Mouse (Mus musculus) erythroblast, embryonic 14.5 days (primary cell): Measurements from ENCODE around the gene Mef2b. TPM values are rescaled to one million over a fixed set of nuclear protein-coding genes. Genes with fewer than 3 reads are reported as not detected.
"Not testable (repeated sequence)": the region's sequence is repeated elsewhere in the genome, so short reads cannot be mapped to it uniquely, and the experiment has no call there.

Experiments used
- H3K27me3 ChIP-seq: 2 replicates; pipeline ENCODE4 v1.6.1; 2012; ENCODE audit warnings: inconsistent platforms; ENCODE audit not compliant: control insufficient read depth
- H3K36me3 ChIP-seq: 2 replicates; pipeline ENCODE4 v1.6.1; 2012; ENCODE audit warnings: mild to moderate bottlenecking, inconsistent platforms; ENCODE audit not compliant: control insufficient read depth
- H3K4me1 ChIP-seq: 2 replicates; pipeline ENCODE4 v1.6.1; 2012; ENCODE audit warnings: inconsistent platforms; ENCODE audit not compliant: control insufficient read depth
- H3K4me3 ChIP-seq: replicated peaks from 2 replicates; pipeline ENCODE3; 2012; ENCODE audit warnings: moderate library complexity, mild to moderate bottlenecking, inconsistent platforms
- H3K9me3 ChIP-seq: 2 replicates; pipeline ENCODE4 v1.6.1; 2012; ENCODE audit warnings: low read length, inconsistent platforms, mixed read lengths; ENCODE audit not compliant: control insufficient read depth
- GATA1 ChIP-seq: IDR thresholded peaks from 2 replicates; pipeline ENCODE4 v1.6.1; 2012; ENCODE audit warnings: low read length, inconsistent platforms, mixed read lengths
- TAL1 ChIP-seq: IDR thresholded peaks from 3 replicates; pipeline ENCODE4 v1.6.1; 2012; ENCODE audit warnings: low read length, inconsistent platforms, mixed read lengths
- polyA plus RNA-seq: library from polyadenylated mRNA; stranded (reverse); fragments of >175 nt; gene quantifications from 2 replicates; pipeline ENCODE4 v1.2.3, GENCODE M21; 2012

Mef2b gene
- polyA plus RNA-seq, 1 experiment: 0.29 TPM

GRCm38 (mm10) chr8:70211275-70211674 is 71.8 kb downstream of the Mef2b start:
- Histone ChIP-seq H3K36me3 (peaks cover 33% of the 10 kb centered on the region), H3K9me3 (no peaks in the 10 kb centered on the region), H3K4me3 (peak overlapping the region; percentile 70), H3K27me3 (no peaks in the 10 kb centered on the region), H3K4me1 (peaks cover 78% of the 10 kb centered on the region)
- TF ChIP-seq TAL1 (no peak), GATA1 (no peak)

- H3K27me3 ChIP-seq: no peaks in the 10 kb centered on the region
- H3K9me3 ChIP-seq: no peaks in the 10 kb centered on the region
- peaks cover 30% of the 10 kb centered on the region for H3K36me3 ChIP-seq
- H3K4me3 ChIP-seq: peak overlapping the region; percentile 70
- peaks cover 74% of the 10 kb centered on the region for H3K4me1 ChIP-seq
- TF ChIP-seq GATA1: no peak
- TF ChIP-seq TAL1: no peak
Measured at GRCm38 (mm10) chr8:70211726-70212111, 72.2 kb downstream of the Mef2b start.

- Histone ChIP-seq H3K9me3 (no peaks in the 10 kb centered on the region), H3K4me1 (peaks cover 67% of the 10 kb centered on the region), H3K27me3 (no peaks in the 10 kb centered on the region), H3K36me3 (peaks cover 24% of the 10 kb centered on the region), H3K4me3 (peak within 1 kb of the TSS; percentile 70)
- TF ChIP-seq GATA1 (peak; percentile 13; the same call in 1 of the 2 replicates), TAL1 (no peak)
Measured at GRCm38 (mm10) chr8:70212112-70213055, 72.9 kb downstream of the Mef2b start, which contains the start of gene Slc25a42. TSS of gene Slc25a42 (minus strand) at chr8:70212305.

- H3K27me3 ChIP-seq: no peaks in the 10 kb centered on the region
- TF ChIP-seq TAL1: no peak
- H3K4me1 ChIP-seq: peaks cover 50% of the 10 kb centered on the region
- no peaks in the 10 kb centered on the region for H3K9me3 ChIP-seq
- peaks cover 10% of the 10 kb centered on the region for H3K36me3 ChIP-seq
- no peak overlapping the region for H3K4me3 ChIP-seq
Measured at GRCm38 (mm10) chr8:70214411-70214810, 74.9 kb downstream of the Mef2b start.

- no peak for TF ChIP-seq GATA1
- no peak for TF ChIP-seq TAL1
- Histone ChIP-seq H3K9me3 (no peaks in the 10 kb centered on the region), H3K27me3 (no peaks in the 10 kb centered on the region), H3K36me3 (peaks cover 7% of the 10 kb centered on the region), H3K4me3 (no peak overlapping the region), H3K4me1 (peaks cover 44% of the 10 kb centered on the region)
Measured at GRCm38 (mm10) chr8:70215092-70215491, 75.6 kb downstream of the Mef2b start.

GRCm38 (mm10) chr8:70216161-70216560 is 76.7 kb downstream of the Mef2b start:
- not testable (repeated sequence) for H3K9me3 ChIP-seq, H3K27me3 ChIP-seq, H3K4me3 ChIP-seq, H3K36me3 ChIP-seq
- peaks cover 33% of the 10 kb centered on the region for H3K4me1 ChIP-seq

GRCm38 (mm10) chr8:70216566-70216965 is 77.1 kb downstream of the Mef2b start:
- Histone ChIP-seq H3K9me3 (no peaks in the 10 kb centered on the region), H3K27me3 (no peaks in the 10 kb centered on the region), H3K36me3 (peaks cover 12% of the 10 kb centered on the region), H3K4me1 (peaks cover 29% of the 10 kb centered on the region), H3K4me3 (no peak overlapping the region)
- no peak for TF ChIP-seq GATA1

Other genes with a start within 250 kb of the Mef2b start
- gene Tssk6, start 237.5 kb upstream of the Mef2b start, polyA plus RNA-seq: 0.10 and 0.18 TPM in 2 replicates
- gene Ndufa13, start 237.2 kb upstream of the Mef2b start, polyA plus RNA-seq: 18.1 and 19.7 TPM in 2 replicates
- gene Yjefn3, start 237.0 kb upstream of the Mef2b start, polyA plus RNA-seq: 0.17 and 0.58 TPM in 2 replicates
- gene Gatad2a, start 143.3 kb upstream of the Mef2b start, polyA plus RNA-seq: 5.9 and 8.1 TPM in 2 replicates
- gene Mau2, start 97.0 kb upstream of the Mef2b start, polyA plus RNA-seq: 1.5 TPM in 2 replicates
- gene Sugp1, start 96.9 kb upstream of the Mef2b start, polyA plus RNA-seq: 4.0 TPM in 2 replicates
- 0.03 TPM in 1 of 2 replicates, not detected in the other for gene Tm6sf2, start 66.8 kb upstream of the Mef2b start, polyA plus RNA-seq
- not detected in 2 replicates for gene Hapln4, start 56.3 kb upstream of the Mef2b start, polyA plus RNA-seq
- gene Ncan, start 18.8 kb upstream of the Mef2b start, polyA plus RNA-seq: not detected in 2 replicates
- 0.21 and 0.41 TPM in 2 replicates for gene Nr2c2ap, start 8.4 kb upstream of the Mef2b start, polyA plus RNA-seq
- 1.8 and 2.5 TPM in 2 replicates for gene Rfxank, start 557 bp upstream of the Mef2b start, polyA plus RNA-seq
- gene Borcs8, start 212 bp upstream of the Mef2b start, polyA plus RNA-seq: 2.9 and 4.0 TPM in 2 replicates
- gene Tmem161a, start 32.6 kb downstream of the Mef2b start, polyA plus RNA-seq: 9.0 and 11.2 TPM in 2 replicates
- gene Slc25a42, start 72.6 kb downstream of the Mef2b start, polyA plus RNA-seq: 2.6 and 2.9 TPM in 2 replicates
- 1.5 and 2.7 TPM in 2 replicates for gene Sugp2, start 94.5 kb downstream of the Mef2b start, polyA plus RNA-seq
- gene Armc6, start 94.8 kb downstream of the Mef2b start, polyA plus RNA-seq: 1.6 and 2.2 TPM in 2 replicates
- gene Homer3, start 143.1 kb downstream of the Mef2b start, polyA plus RNA-seq: 0.24 and 0.26 TPM in 2 replicates
- 2.8 and 3.8 TPM in 2 replicates for gene Ddx49, start 162.8 kb downstream of the Mef2b start, polyA plus RNA-seq
- 32.6 and 34.2 TPM in 2 replicates for gene Cope, start 162.8 kb downstream of the Mef2b start, polyA plus RNA-seq
- 0.06 TPM in 1 of 2 replicates, not detected in the other for gene Cers1, start 176.1 kb downstream of the Mef2b start, polyA plus RNA-seq
- 0.10 and 0.13 TPM in 2 replicates for gene Gdf1, start 190.1 kb downstream of the Mef2b start, polyA plus RNA-seq
- 18.7 and 18.9 TPM in 2 replicates for gene Upf1, start 213.6 kb downstream of the Mef2b start, polyA plus RNA-seq
- gene Comp, start 233.8 kb downstream of the Mef2b start, polyA plus RNA-seq: not detected in 2 replicates